Mouse (Mus musculus) lung, adult 18-20 months (tissue): ENCODE measurements around the gene Trpv3.

Source experiments
- DNase-seq, 2 experiments: peaks; one replicate each; pipeline ENCODE4 v3.0.0; 2022; ENCODE audit warnings: mixed read lengths in 2 of 2

Trpv3 gene

DNA sequence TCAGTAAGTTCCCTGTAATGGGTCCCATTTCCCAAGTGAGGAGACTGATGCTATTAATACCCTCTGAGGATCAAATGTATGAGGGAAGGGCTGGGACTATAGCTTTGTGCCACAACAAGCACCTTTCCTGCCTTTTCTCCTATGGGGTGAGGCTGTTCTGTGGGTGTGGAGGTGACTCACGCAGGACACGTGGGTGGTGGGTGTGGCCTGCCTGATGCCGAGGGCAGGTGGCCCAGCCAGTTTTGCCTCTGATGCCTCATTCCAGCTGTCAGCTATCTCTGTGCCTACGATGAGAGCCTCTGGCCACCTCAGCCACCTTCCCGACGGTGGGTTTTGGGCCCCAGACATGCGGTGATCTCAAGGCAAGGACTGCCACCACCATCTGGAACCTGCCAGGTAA is at the start of gene Trpv3:
Trpv3 (plus strand) TSS at position 122 of the 400 bp plus-strand sequence.
- DNase-seq, result no peak

DNA sequence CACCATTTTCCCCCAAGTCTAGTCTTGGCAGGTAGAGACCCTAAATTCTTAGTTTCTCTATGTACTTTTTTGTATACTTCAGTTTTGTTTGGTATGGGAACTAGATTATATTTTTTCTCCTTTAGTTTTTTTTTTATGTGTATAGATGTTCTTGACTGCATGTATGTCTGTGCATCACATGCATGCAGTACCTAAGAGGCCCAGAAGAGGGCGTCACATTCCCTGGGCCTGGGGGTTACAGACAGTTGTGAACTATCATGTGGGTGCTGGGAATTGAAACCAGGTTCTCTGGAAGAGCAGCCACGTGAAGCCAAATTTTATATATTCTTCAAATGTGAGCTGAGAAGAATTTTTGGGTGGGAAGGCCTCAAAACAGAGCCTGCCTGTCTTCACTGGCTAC is 47.5 kb upstream of the Trpv3 start:
- DNase-seq, result no peak

DNA sequence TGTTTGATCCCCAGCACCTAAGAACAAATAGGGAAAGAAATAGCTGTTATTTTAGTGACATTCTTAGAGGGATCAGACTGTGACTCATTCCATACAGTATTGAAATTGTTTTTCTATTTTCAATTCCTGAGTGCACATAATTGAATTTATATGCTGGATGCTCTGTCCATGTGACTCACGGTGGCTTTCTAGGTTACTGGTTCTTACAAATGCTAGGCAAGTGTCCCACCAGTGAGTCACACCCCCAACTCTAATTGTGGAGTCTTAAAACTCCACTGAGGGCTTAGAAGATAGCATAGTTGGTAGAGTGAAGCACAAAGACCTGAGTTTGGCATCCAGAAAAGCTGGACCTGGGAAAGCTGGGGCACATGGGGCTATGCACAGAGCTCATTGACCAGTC is 46.5 kb upstream of the Trpv3 start:
- DNase-seq, result no peak

- no peak for DNase-seq
Measured at GRCm38 (mm10) chr11:73222846-73223245, 44.3 kb upstream of the Trpv3 start.

DNA sequence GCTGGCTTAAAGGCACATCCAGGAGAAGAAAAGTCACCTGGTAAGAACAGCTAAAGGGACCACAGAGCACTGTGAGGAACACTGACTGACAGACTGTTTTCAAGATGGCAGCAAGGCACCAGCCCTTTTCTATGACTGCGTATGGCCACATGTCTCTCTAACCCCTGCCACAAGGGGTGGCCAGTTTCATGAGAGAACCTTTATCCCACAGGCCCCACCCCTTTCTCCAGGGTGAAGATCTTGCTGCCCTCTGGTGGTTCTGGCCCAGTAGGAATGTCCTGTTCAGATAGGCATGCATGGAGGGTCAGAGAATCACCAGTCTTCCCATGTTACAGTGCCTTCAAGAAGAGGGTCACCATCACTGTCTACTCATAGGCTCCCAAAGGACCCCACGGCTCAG is 43.2 kb upstream of the Trpv3 start:
- peak; percentile 53 to 69 for DNase-seq

DNA sequence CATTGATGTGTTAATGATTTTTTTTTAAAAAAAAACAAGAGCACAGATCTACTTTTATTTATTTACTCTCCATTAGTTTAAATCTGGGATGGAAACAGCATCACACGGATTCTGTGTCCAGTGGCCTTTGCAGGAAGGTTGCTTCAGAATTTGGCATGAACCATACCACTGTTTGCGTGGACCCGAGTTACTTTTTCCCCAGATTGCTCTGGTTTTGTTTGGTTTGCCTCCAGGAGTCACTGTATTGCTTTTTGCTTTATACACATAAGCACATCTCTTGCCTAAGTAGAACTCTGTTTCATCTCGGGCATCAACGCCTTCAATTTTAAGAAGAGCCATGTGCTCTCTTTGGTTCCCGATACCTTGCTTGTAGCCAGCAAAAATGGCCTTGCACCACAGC is 41.3 kb upstream of the Trpv3 start:
- no peak for DNase-seq

DNA sequence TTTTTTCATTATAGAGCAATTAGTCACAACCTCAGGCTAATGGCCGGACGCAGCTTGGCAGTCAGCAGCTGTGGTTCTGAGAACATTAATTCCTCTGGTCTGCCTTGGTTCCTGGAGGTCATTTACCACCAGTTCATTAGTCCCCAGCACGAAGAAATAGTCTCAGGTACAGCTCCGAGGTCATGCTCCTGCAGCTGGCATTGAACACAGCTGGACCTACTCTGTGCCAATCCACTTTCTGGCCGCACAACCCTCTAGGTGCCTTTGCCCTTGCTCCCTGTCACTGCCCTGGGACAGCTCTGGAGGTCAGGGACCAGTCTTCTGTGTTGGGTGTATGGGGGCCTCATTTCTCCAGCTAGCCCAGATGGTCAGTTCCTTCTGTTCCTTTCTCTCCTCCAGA is 38.3 kb upstream of the Trpv3 start:
- no peak for DNase-seq

DNA sequence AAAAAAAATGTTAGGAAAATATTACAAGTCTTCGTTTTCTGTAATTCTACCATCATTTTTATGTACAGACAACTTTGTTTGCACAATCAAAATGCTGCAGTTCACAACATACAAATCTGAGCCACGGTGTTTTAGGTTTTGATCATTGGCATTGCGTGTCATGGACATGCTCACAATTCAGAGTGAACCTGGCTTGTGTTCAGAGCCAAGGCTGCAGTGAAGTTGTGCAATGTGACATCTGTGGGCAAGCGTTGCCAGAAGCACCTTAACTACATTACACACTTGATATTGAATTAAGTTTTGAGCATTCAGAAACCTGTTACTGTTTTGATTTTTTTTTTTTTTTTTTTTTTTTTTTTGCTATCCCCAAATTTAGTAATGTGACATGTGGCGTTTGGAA is 37.1 kb upstream of the Trpv3 start:
- no peak for DNase-seq

GRCm38 (mm10) chr11:73232513-73232912 is 34.7 kb upstream of the Trpv3 start:
- no peak for DNase-seq

GRCm38 (mm10) chr11:73233992-73234391 is 33.2 kb upstream of the Trpv3 start, which contains the start of gene Trpv1:
Gene Trpv1 (plus strand): TSS chr11:73234292.
- no peak for DNase-seq

DNA sequence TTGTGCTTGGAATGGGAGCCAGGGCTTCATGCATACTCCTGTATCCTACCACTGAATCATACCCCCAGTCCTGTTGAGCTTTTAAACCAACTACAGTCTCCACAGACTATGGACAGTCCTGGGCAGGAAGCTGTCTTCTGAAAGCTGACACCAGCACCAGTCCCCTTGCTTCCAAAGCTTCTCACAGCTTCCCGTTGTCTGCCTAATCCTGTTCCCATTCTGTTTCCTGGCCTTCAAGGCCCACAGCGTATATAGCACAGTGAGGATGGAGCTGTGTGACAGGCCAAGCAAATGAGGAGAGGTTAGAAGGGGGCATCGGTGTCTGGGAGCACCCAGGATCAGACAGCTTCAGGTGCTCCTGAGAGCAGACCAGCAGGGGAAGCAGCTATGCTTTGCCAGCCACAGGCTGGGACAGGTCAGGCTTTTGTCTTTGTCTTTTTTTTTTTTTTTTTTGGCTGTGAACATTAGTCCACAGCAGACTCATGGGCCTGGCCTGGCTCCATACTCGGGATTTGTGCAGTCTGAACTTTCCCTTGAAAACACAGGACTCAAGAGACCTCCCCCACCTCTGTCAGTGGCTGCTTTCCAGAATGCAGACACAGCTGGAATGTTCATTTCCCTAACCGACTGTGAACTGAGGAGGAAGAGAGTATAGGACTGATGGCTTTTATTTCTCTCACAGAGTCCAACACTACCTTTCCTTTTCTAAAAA is 31.0 kb upstream of the Trpv3 start:
- peak; percentile 10 to 15 for DNase-seq

DNA sequence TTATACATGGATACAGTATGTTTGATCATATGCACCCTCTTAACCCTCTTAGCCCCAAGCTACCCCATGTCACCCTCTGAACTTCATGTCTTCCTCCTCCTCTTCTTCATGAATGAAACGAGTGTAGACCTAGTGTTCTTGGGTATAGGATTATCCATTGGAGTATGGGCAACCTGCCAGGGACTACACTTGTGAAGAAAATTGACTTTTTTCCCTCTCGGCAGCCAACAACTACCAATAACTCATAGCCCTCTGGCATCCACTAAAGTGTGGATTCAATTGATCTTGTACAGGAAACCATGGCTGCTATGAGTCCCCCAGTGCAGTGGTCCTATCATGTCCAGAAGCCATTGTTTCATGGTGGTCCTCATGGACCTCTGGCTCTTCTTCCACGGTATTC is 30.5 kb upstream of the Trpv3 start:
- DNase-seq, result no peak

DNA sequence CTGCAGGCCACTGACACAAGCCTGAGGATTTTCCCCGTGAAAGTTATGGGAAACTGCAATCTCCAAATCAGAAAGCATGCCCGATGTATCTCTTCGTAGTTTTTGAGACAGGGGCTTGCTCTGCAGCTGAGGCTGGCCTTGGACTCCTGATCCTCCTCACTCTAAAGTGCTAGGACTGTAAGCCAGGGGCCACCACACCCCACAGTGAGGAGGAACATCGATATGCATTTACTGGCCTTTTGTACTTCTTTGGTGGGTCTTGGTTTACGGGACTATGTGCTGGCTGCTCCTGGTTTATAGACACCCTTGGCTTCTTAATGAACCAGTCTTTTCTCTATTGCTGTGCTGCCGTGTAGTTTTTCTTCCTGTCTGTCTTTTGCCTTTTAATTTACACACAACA is 25.0 kb upstream of the Trpv3 start:
- DNase-seq, result no peak

- no peak for DNase-seq
Measured at GRCm38 (mm10) chr11:73242777-73243176, 24.4 kb upstream of the Trpv3 start.

GRCm38 (mm10) chr11:73257362-73257945 is 9.7 kb upstream of the Trpv3 start:
- DNase-seq, result no peak

- no peak for DNase-seq
Measured at GRCm38 (mm10) chr11:73258664-73259063, 8.5 kb upstream of the Trpv3 start.

DNA sequence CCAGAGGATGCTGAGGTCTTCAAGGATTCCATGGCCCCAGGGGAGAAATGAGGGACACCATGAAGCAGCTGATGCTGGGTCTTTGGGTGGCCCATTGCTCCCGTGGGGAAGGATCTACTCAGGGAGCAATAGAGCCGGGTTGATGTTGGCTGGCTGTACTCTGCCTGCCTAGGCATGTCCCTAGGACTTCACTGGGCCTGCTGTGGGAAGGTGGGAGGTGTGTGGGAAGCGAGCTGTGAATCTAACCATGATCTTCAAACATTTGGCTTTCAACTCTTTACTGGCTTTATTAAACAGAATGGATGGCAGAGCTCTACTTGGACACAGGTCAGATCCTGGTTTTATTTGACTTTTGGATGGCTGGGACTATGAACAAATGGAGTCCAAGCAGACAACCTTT is 6.7 kb upstream of the Trpv3 start:
- DNase-seq, result no peak

GRCm38 (mm10) chr11:73261385-73261784 is 5.8 kb upstream of the Trpv3 start:
- DNase-seq, result no peak

GRCm38 (mm10) chr11:73274821-73275220 is 7.6 kb downstream of the Trpv3 start:
- no peak for DNase-seq

GRCm38 (mm10) chr11:73280710-73281109 is 13.5 kb downstream of the Trpv3 start:
- DNase-seq, result no peak

DNA sequence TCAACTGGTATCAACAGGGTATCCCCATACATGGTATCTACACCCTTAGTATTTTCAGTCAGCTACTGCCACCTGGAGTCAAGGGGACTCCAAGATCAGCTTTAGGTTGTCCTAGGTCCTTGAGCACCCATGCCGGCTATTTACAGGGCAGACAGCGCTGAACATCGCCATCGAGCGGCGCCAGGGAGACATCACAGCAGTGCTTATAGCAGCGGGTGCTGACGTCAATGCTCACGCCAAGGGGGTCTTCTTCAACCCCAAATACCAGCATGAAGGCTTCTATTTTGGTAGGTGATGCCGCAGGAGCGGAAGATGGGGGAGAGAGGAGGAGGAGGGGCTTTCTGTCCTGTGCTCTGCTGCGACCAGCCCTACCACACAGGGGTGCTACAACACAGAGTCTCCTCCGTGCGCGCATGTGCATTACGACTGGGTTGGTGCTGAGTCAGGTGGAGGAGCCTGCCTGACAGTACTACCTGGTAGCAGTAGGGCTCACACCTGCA is 14.4 kb downstream of the Trpv3 start:
- peak; percentile 36 to 58 for DNase-seq

DNA sequence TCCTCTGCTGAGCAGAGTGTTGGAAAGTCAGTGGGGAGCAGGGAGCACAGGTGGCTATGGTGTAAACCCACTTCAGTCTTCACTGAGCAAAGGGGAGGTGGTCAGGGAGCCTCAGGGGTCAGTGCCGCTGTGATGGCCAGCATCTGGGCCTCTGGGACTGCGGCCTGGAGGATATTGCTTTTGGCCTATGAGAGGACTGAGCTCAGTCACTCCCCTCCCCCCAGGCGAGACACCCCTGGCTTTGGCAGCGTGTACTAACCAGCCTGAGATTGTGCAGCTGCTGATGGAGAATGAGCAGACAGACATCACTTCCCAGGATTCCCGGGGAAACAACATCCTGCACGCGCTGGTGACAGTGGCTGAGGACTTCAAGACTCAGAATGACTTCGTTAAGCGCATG is 16.2 kb downstream of the Trpv3 start:
- DNase-seq, result peak in 1 of 2 experiments; percentile 16

DNA sequence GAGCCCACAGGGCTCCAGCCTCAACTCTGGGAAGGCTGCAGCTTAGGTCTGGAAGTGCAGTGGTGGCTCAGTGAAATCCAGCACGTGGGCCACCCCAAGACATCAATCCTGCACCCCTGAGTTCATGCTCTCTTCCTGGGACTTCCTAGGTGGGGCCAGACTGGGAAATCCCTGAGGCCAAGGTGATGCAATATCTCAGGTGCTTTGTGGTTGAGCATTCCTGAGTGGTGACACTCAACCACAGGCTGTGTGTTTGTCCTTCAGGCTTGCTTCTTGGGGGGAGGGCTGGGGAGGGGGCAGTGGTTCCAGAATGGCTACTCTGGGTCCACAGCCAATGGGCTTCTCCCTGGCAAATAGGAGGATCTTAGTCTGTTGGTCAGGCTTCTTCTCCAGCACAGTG is 16.7 kb downstream of the Trpv3 start:
- DNase-seq, result peak; percentile 33 to 54

GRCm38 (mm10) chr11:73284351-73284750 is 17.2 kb downstream of the Trpv3 start:
- DNase-seq, result no peak

DNA sequence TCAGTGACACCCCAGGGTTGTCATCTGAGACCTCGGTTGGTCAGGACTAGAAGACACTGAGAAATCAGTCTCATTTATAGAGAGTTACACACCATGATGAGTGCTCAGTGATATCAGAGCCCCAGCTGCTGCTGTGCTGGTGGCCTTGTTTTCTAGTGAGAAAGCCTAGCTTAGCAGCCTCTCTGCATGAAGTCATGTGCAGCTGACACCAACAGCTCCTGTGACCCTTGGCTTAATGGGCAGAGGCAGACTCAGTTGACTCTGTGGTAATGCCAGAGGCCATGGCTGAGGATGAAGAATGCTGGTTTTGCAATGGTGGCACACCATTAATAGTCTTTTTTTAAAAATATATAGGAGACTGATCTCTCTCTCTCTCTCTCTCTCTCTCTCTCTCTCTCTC is 22.4 kb downstream of the Trpv3 start:
- DNase-seq, result no peak
